Mouse (Mus musculus) liver, embryonic 11.5 days (tissue): Measurements from ENCODE around the gene Rab13. TPM values are rescaled to one million over a fixed set of nuclear protein-coding genes. Genes with fewer than 3 reads are reported as not detected.

ENCODE experiments used
- ATAC-seq: fragments of 200-750 bp; cut with Nextera tagmentation; replicated peaks from 2 replicates; pipeline ENCODE4 v1.8.0; 2017; ENCODE audit warnings: moderate number of reproducible peaks, mild to moderate bottlenecking, moderate TSS enrichment, moderate library complexity; ENCODE audit not compliant: low FRiP score
- DNase-seq: peaks from one replicate; pipeline ENCODE4 v3.0.0-alpha.2; 2017; ENCODE audit warnings: low spot score
- H3K27ac ChIP-seq: fragments of 300-500 bp; sonication (generic); 2 replicates; pipeline ENCODE4 v1.5.1; 2014; ENCODE audit warnings: mild to moderate bottlenecking, low read depth, low read length, control low read depth
- H3K27me3 ChIP-seq: fragments of 300-500 bp; sonication (generic); replicated peaks from 2 replicates; pipeline ENCODE4 v1.6.1; 2014; ENCODE audit warnings: low read length, mixed read lengths; ENCODE audit not compliant: control insufficient read depth, insufficient read depth
- H3K36me3 ChIP-seq: fragments of 300-500 bp; sonication (generic); 2 replicates; pipeline ENCODE4 v1.6.1; 2014; ENCODE audit warnings: mild to moderate bottlenecking, low read length, moderate library complexity, mixed read lengths; ENCODE audit not compliant: control insufficient read depth, insufficient read depth
- H3K4me1 ChIP-seq: fragments of 300-500 bp; sonication (generic); replicated peaks from 2 replicates; pipeline ENCODE4 v1.6.1; 2014; ENCODE audit warnings: low read length, mixed read lengths; ENCODE audit not compliant: control insufficient read depth, insufficient read depth
- H3K4me2 ChIP-seq: fragments of 300-500 bp; sonication (generic); 2 replicates; pipeline ENCODE4 v1.6.1; 2014; ENCODE audit warnings: mild to moderate bottlenecking, control low read depth, moderate library complexity
- H3K4me3 ChIP-seq: fragments of 300-500 bp; sonication (generic); 2 replicates; pipeline ENCODE4 v1.5.1; 2014; ENCODE audit warnings: low read depth, low read length, control low read depth
- H3K9ac ChIP-seq: fragments of 300-500 bp; sonication (generic); 2 replicates; pipeline ENCODE4 v1.6.1; 2014; ENCODE audit warnings: low read depth, low read length, control low read depth
- H3K9me3 ChIP-seq: fragments of 300-500 bp; sonication (generic); 2 replicates; pipeline ENCODE4 v1.6.1; 2016; ENCODE audit warnings: low read length, inconsistent platforms, mixed read lengths; ENCODE audit not compliant: control insufficient read depth
- WGBS: fragments of 180-500 bp; shearing (Covaris S2); extraction: QIAGEN DNeasy Blood & Tissue Kit; methylation state at CpG from one replicate; pipeline ENCODE4 v1.1.7; 2014; 5-methylcytosine and 5-hydroxymethylcytosine counted together
- microRNA-seq: library from miRNA; unstranded; fragments of <30 nt; microRNA quantifications from one replicate; pipeline ENCODE4, GENCODE M21; 2017; ENCODE audit warnings: borderline number of aligned reads
- polyA plus RNA-seq: library from polyadenylated mRNA; unstranded; fragments of >200 nt; fragmentation: Nextera tagmentation; extraction: Ambion mirVana; gene quantifications from 2 replicates; pipeline ENCODE4 v1.2.1, GENCODE M21; 2014

Gene Rab13
- polyA plus RNA-seq, 1 experiment from 2014 or later = 11.5 TPM

GRCm38 (mm10) chr3:90272170-90272569 is 58.7 kb downstream of the Rab13 start:
- DNase-seq = no peak
- Histone ChIP-seq H3K27ac (no peak overlapping the region), H3K4me3 (no peak overlapping the region), H3K4me1 (peaks cover 8% of the 10 kb centered on the region; the same call in 1 of the 2 replicates), H3K9ac (no peak overlapping the region), H3K36me3 (peaks cover 10% of the 10 kb centered on the region), H3K4me2 (no peak overlapping the region), H3K9me3 (no peaks in the 10 kb centered on the region), H3K27me3 (no peaks in the 10 kb centered on the region)
- ATAC-seq = no peak
- 83% methylated on average over 9 of the region's 9 CpGs for WGBS

GRCm38 (mm10) chr3:90273855-90274254 is 60.4 kb downstream of the Rab13 start:
- 94% methylated on average over 22 of the region's 22 CpGs for WGBS
- H3K4me1 ChIP-seq = peaks cover 3% of the 10 kb centered on the region
- H3K27me3 ChIP-seq = no peaks in the 10 kb centered on the region
- no peak overlapping the region for H3K27ac ChIP-seq
- ATAC-seq = no peak
- H3K36me3 ChIP-seq = peaks cover 13% of the 10 kb centered on the region
- no peak overlapping the region for H3K9ac ChIP-seq
- H3K9me3 ChIP-seq = no peaks in the 10 kb centered on the region
- no peak for DNase-seq
- no peak overlapping the region for H3K4me2 ChIP-seq
- H3K4me3 ChIP-seq = no peak overlapping the region

GRCm38 (mm10) chr3:90275286-90275685 is 61.8 kb downstream of the Rab13 start:
- WGBS = 92% methylated on average over 11 of the region's 11 CpGs
- no peak overlapping the region for H3K4me3 ChIP-seq
- no peaks in the 10 kb centered on the region; the same call in 1 of the 2 replicates for H3K4me1 ChIP-seq
- H3K4me2 ChIP-seq = no peak overlapping the region
- no peak overlapping the region for H3K9ac ChIP-seq
- H3K9me3 ChIP-seq = no peaks in the 10 kb centered on the region
- no peak overlapping the region for H3K27ac ChIP-seq
- H3K36me3 ChIP-seq = peaks cover 22% of the 10 kb centered on the region
- no peak for DNase-seq
- no peaks in the 10 kb centered on the region for H3K27me3 ChIP-seq
- no peak for ATAC-seq

Small RNAs within 50 kb of the gene (microRNA-seq; reads per million reads assigned to microRNA genes)
- gene Mir7012 = not detected

Other genes starting within 250 kb of the Rab13 start
- 187 TPM in 2 replicates for gene Hax1, start 214.9 kb upstream of the Rab13 start, polyA plus RNA-seq
- 159 and 173 TPM in 2 replicates for gene 4933434E20Rik, start 162.1 kb upstream of the Rab13 start, polyA plus RNA-seq
- 220 and 229 TPM in 2 replicates for gene Ubap2l, start 161.1 kb upstream of the Rab13 start, polyA plus RNA-seq
- 443 and 461 TPM in 2 replicates for gene Tpm3, start 141.0 kb upstream of the Rab13 start, polyA plus RNA-seq
- 0.34 and 0.49 TPM in 2 replicates for gene Nup210l, start 109.6 kb upstream of the Rab13 start, polyA plus RNA-seq
- 1,394 and 1,458 TPM in 2 replicates for gene Rps27, start within 50 bp of the Rab13 start, polyA plus RNA-seq
- gene Jtb, start 17.9 kb downstream of the Rab13 start, polyA plus RNA-seq = 97.8 and 100.0 TPM in 2 replicates
- gene Creb3l4, start 29.8 kb downstream of the Rab13 start, polyA plus RNA-seq = 0.82 and 2.2 TPM in 2 replicates
- 48.7 and 57.5 TPM in 2 replicates for gene Slc39a1, start 34.5 kb downstream of the Rab13 start, polyA plus RNA-seq
- gene Crtc2, start 40.5 kb downstream of the Rab13 start, polyA plus RNA-seq = 12.5 and 14.8 TPM in 2 replicates
- 4.9 and 7.5 TPM in 2 replicates for gene Dennd4b, start 51.5 kb downstream of the Rab13 start, polyA plus RNA-seq
- gene Gatad2b, start 79.5 kb downstream of the Rab13 start, polyA plus RNA-seq = 7.9 and 8.2 TPM in 2 replicates
- 6.4 and 6.7 TPM in 2 replicates for gene Slc27a3, start 176.2 kb downstream of the Rab13 start, polyA plus RNA-seq
- 34.0 and 35.2 TPM in 2 replicates for gene Ints3, start 219.9 kb downstream of the Rab13 start, polyA plus RNA-seq